Mouse (Mus musculus) hindbrain, postnatal 0 days (tissue): ENCODE data around the gene Pdcl3. TPM values are rescaled to one million over a fixed set of nuclear protein-coding genes. Genes with fewer than 3 reads are reported as not detected.

Experiments used
- ATAC-seq: fragments of 200-750 bp; cut with Nextera tagmentation; 2 replicates; pipeline ENCODE4 v1.8.0; 2017; ENCODE audit warnings: mild to moderate bottlenecking, moderate TSS enrichment, moderate library complexity
- DNase-seq: peaks from one replicate; pipeline ENCODE4 v3.0.0-alpha.2; 2015; ENCODE audit warnings: low spot score
- H3K27ac ChIP-seq: fragments of 300-500 bp; sonication (generic); 2 replicates; pipeline ENCODE4 v1.5.1; 2014; ENCODE audit warnings: mild to moderate bottlenecking
- H3K27me3 ChIP-seq: fragments of 300-500 bp; sonication (generic); 2 replicates; pipeline ENCODE4 v1.6.1; 2014; ENCODE audit warnings: low read length, mixed read lengths; ENCODE audit not compliant: insufficient read depth
- H3K36me3 ChIP-seq: fragments of 300-500 bp; sonication (generic); 2 replicates; pipeline ENCODE4 v1.6.1; 2014; ENCODE audit warnings: low read length, mixed read lengths; ENCODE audit not compliant: insufficient read depth
- H3K4me1 ChIP-seq: fragments of 300-500 bp; sonication (generic); 2 replicates; pipeline ENCODE4 v1.6.1; 2014; ENCODE audit warnings: antibody characterized with exemption, low read length, mixed read lengths; ENCODE audit not compliant: insufficient read depth
- H3K4me2 ChIP-seq: fragments of 300-500 bp; sonication (generic); 2 replicates; pipeline ENCODE4 v1.6.1; 2014; ENCODE audit warnings: low read depth, mild to moderate bottlenecking, low read length, moderate library complexity, mixed read lengths
- H3K4me3 ChIP-seq: fragments of 300-500 bp; sonication (generic); 2 replicates; pipeline ENCODE4 v1.5.1; 2014; ENCODE audit warnings: low read length
- H3K9ac ChIP-seq: fragments of 300-500 bp; sonication (generic); replicated peaks from 2 replicates; pipeline ENCODE4 v1.6.1; 2014; ENCODE audit warnings: mild to moderate bottlenecking, low read length, moderate library complexity, mixed read lengths
- H3K9me3 ChIP-seq: fragments of 300-500 bp; sonication (generic); 2 replicates; pipeline ENCODE4 v1.6.1; 2016; ENCODE audit warnings: low read length, mixed read lengths
- CTCF ChIP-seq: IDR thresholded peaks from 2 replicates; pipeline ENCODE4 v1.5.1; 2016; ENCODE audit warnings: antibody characterized with exemption, control low read depth, low read depth
- WGBS: fragments of 180-500 bp; shearing (Covaris S2); extraction: QIAGEN DNeasy Blood & Tissue Kit; methylation state at CpG from one replicate; pipeline ENCODE4 v1.1.7; 2014; 5-methylcytosine and 5-hydroxymethylcytosine counted together
- polyA plus RNA-seq: library from polyadenylated mRNA; unstranded; fragments of >200 nt; fragmentation: Nextera tagmentation; extraction: Ambion mirVana; gene quantifications from 2 replicates; pipeline ENCODE4 v1.2.1, GENCODE M21; 2015
- total RNA-seq: library from RNA; depleted of rRNA; stranded (reverse); fragments of >200 nt; gene quantifications from 2 replicates; pipeline ENCODE4 v1.2.3, GENCODE M21; 2014

Pdcl3 gene
- total and polyA plus RNA-seq, 2 experiments from 2014 or later = 33.4 to 148 TPM

DNA sequence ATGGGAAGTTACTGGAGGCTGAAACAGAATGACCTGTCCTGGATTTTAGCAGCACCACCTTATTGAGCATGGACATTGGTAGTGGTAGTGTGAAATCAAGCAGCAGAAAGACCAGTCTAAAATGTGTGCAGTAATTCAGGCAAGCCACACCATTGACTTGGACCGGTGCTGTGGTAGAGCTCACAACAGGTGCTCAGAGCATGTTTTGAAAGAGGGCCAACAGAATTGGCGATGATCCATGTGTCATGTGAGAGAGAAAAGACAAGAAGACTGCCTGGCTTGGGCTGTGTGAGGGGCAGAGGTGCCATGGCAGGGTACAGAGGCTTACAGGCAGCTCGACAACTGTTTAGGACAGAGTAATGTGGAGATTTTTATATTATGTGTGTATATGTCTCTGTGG, 7.0 kb downstream of the Pdcl3 start:
- no peak overlapping the region for H3K4me2 ChIP-seq
- no peak for TF ChIP-seq CTCF
- no peaks in the 10 kb centered on the region for H3K27me3 ChIP-seq
- peaks cover 39% of the 10 kb centered on the region for H3K36me3 ChIP-seq
- H3K9ac ChIP-seq = no peak overlapping the region
- H3K27ac ChIP-seq = no peak overlapping the region
- H3K4me3 ChIP-seq = no peak overlapping the region
- ATAC-seq (no peak), DNase-seq (peak; percentile 36)
- no peaks in the 10 kb centered on the region for H3K9me3 ChIP-seq
- 54% methylated on average over 3 of the region's 3 CpGs for WGBS
- H3K4me1 ChIP-seq = peaks cover 5% of the 10 kb centered on the region; the same call in 1 of the 2 replicates

DNA sequence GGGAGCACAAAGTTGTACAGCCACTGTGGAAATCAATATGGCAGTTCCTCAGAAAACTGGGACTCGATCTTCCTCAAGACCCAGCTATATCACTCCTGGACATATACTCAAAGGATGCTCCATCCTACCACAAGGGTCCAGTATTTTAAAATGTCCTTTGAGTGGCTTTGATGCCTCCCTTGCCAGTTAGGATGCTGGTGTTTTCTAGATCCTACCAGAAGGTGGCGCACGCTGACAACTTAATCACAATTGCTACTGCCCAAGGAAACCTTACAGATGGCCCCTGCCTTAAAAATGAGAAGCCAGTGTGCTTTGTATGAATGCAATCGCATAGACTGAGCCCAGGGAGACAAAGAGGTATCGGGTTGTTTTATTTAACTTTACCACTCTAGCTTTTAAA, 15.7 kb downstream of the Pdcl3 start:
- TF ChIP-seq CTCF = peak; percentile 93
- Histone ChIP-seq H3K9ac (no peak overlapping the region), H3K36me3 (peaks cover 13% of the 10 kb centered on the region; the same call in 1 of the 2 replicates), H3K27ac (no peak overlapping the region), H3K27me3 (no peaks in the 10 kb centered on the region), H3K4me1 (no peaks in the 10 kb centered on the region), H3K9me3 (no peaks in the 10 kb centered on the region), H3K4me3 (no peak overlapping the region), H3K4me2 (no peak overlapping the region)
- WGBS = 16% methylated on average over 5 of the region's 5 CpGs
- ATAC-seq (peak; percentile 44), DNase-seq (peak; percentile 91)

DNA sequence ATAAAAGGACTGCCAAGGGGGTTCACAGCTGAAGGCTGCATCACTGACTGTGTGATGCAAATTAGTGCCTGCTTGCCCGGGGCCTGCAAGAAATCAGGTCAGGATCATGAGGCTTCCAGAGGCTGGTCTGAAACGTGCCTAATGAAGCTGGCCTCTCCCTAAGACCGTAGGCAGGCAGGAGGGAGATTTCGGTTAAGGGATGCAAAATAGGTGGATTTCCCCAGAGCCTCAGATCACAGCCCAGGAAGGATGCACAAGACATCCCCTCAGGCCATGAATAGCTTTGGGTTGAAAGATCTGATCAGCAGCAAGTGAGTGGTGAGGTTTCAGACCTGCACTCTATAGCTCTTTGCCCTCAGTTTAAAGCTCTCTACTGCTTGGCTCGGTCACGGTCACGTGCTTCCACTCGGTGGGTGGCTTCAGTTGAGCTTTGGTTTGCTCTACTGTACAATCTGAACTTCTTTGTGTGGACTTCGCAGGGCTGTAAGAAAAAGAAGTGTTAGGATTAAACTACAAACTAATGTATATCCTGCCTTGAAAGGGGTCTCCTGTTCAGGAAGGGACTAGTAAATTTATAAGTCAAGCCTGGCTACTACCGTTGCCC, 20.4 kb downstream of the Pdcl3 start:
- TF ChIP-seq CTCF = no peak
- H3K27ac ChIP-seq = no peak overlapping the region
- no peaks in the 10 kb centered on the region for H3K27me3 ChIP-seq
- H3K4me3 ChIP-seq = no peak overlapping the region
- no peak overlapping the region for H3K9ac ChIP-seq
- no peaks in the 10 kb centered on the region for H3K36me3 ChIP-seq
- H3K9me3 ChIP-seq = no peaks in the 10 kb centered on the region
- H3K4me2 ChIP-seq = no peak overlapping the region
- ATAC-seq (no peak), DNase-seq (no peak)
- 40% methylated on average over 10 of the region's 10 CpGs for WGBS
- H3K4me1 ChIP-seq = no peaks in the 10 kb centered on the region

DNA sequence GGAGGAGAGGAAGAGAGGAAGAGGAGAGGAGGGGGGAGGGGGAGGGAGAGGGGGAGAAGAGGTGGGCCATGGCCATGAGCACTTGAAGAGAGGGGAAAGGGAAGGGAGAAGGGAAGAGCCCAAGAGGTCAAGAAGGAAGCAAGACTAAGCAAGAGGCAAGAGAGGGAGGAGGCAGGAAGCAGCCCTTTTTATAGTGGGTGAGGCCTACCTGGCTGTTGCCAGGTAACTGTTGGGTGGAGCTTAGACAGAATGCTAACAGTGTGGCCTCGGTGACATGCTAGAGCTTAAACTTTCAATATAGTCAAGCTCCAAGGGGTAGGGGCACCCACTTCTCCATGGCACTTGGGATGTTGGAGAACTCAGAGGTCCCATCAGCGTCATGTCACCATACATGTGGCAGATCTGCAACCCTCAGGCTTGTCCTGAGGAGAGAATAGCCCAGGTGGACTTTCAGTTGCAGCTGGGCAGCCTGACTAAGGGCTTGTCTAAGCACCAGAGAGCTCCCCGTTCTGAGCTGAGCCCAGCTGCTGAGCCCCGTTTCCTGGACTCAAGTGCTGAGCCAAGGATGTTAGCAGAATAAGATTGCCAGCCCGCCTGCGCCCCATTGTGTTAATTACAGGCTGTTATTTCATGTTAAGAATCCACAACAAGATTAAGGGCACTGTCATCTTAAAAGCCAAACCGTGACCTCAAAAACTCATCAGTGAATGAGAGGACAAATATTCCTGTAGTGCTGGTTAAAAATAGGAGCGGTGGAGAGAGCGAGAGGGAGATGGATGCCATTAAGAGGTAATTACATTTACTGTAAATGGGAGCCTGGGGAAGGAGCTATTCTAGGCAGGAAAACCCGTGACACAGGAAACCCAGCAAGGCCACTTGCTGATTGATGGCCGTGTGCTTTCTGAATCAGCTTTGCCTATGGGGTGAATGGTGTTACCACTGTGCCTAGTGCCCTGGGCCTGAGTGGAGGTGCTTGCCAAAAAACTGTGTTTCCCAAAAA, 21.7 kb downstream of the Pdcl3 start:
- peak; percentile 47 for DNase-seq
- Histone ChIP-seq H3K27me3 (no peaks in the 10 kb centered on the region), H3K9ac (no peak overlapping the region), H3K27ac (no peak overlapping the region), H3K4me3 (no peak overlapping the region), H3K4me1 (no peaks in the 10 kb centered on the region), H3K36me3 (no peaks in the 10 kb centered on the region), H3K4me2 (no peak overlapping the region), H3K9me3 (no peaks in the 10 kb centered on the region)
- ATAC-seq = no peak
- TF ChIP-seq CTCF = no peak
- WGBS = 38% methylated on average over 11 of the region's 11 CpGs

DNA sequence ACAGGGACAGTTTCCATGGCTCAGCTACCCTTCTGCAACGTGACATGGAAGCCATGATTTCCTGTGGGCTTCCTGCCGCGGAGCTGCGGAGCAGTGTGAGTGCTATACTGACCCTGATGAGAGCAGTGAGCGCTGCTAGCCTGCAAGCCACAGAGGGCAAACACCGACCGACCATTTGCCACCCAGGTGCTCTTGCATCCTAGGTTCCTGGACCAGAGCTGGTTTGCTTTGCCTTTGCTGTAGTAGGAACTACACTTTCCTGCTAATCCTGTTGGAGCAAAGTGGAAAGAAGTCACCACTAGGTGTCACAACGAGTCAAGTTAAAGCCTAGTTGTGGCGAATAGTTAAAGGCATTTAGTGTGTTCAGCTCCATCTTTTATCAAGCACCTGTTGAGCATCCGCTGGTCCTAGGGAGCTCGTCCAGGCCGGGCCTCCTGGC, 25.2 kb downstream of the Pdcl3 start:
- 27% methylated on average over 12 of the region's 12 CpGs for WGBS
- Histone ChIP-seq H3K4me2 (no peak overlapping the region), H3K9me3 (no peaks in the 10 kb centered on the region), H3K36me3 (no peaks in the 10 kb centered on the region), H3K4me1 (no peaks in the 10 kb centered on the region), H3K27ac (no peak overlapping the region), H3K9ac (no peak overlapping the region), H3K27me3 (no peaks in the 10 kb centered on the region), H3K4me3 (no peak overlapping the region)
- ATAC-seq (peak; percentile 75), DNase-seq (peak; percentile 93)
- peak; percentile 92 for TF ChIP-seq CTCF

DNA sequence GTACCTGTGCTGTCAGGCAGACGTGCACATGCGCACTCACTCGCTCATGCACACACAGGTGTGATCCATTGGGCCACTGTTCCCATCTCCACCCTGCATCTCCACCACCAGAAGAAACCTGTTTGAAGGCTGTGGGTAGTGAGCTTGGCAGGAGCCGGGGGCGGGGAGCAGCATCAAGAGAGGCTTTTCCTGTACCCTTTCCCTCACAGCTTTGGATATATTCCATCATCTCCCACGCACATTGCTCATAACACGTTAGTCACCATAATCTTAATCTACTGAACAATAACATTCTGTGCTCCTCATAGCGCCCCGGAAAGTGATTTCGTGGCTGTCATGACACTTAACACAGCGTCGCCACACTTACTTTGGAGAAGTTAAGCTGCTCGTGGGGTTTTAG, 27.2 kb downstream of the Pdcl3 start:
- Histone ChIP-seq H3K4me1 (no peaks in the 10 kb centered on the region), H3K9ac (no peak overlapping the region), H3K4me2 (no peak overlapping the region), H3K9me3 (no peaks in the 10 kb centered on the region), H3K4me3 (no peak overlapping the region), H3K27me3 (no peaks in the 10 kb centered on the region), H3K27ac (no peak overlapping the region), H3K36me3 (no peaks in the 10 kb centered on the region)
- ATAC-seq (no peak), DNase-seq (no peak)
- TF ChIP-seq CTCF = no peak
- 86% methylated on average over 13 of the region's 13 CpGs for WGBS
